Mouse (Mus musculus): ENCODE measurements around the gene Cdca3.
"Not testable (repeated sequence)": the region's sequence is repeated elsewhere in the genome, so short reads cannot be mapped to it uniquely, and the experiment has no call there.

Gene Cdca3

DNA sequence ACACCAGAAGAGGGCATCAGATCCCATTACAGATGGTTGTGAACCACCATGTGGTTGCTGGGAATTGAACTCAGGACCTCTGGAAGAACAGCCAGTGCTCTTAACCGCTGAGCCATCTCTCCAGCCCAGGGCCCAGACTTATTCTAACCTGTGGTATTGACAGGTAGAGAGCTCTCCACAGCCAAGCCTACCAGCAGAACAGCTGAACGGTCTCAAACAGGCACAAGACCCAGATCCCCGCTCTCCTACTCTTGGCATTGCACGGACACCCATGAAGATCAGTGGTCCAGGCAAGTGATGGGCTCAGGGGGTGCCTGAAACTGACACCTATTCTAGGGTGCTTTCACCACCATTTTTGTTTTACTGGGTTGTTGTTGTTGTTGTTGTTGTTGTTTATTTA is 1.9 kb downstream of the Cdca3 start:
- in situ Hi-C loops (cut with MboI; ENCODE audit: unreplicated experiment in 2 of 2) = not testable (repeated sequence)

GRCm38 (mm10) chr6:124831649-124832048 is 2.3 kb downstream of the Cdca3 start:
- in situ Hi-C loops (cut with MboI; ENCODE audit: unreplicated experiment in 2 of 2) = no loop called here

DNA sequence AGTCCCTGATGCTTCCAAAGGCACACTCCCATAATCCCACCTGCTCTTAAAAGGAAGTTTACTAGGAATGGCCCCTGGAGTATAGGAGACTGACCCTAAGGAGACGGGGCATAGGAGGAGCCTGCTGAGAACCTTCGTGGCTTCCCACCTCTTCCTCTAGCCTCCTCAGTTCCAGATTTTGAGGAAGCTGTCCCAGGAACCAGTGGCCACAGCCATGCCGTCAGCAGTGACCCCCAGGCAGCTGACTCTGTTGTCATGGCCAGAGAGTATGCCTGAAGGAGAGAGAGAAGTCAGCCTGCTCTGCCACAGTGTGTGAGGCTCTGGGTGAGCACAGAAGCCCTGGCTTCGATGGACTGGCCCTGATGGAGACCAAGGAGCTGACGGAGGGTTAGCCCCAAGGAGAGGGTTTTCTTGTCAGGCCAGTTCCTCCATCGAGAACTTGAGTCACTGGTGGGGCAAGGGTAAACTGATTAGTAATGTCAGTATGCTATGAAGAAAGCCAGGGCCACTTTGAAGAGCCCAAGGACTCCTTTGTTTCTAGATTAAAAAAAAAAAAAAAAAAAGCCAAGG is 5.2 kb downstream of the Cdca3 start:
- in situ Hi-C loops (cut with MboI; ENCODE audit: unreplicated experiment in 2 of 2) = no loop called here

GRCm38 (mm10) chr6:124835531-124835930 is 6.2 kb downstream of the Cdca3 start:
- in situ Hi-C loops (cut with MboI; ENCODE audit: unreplicated experiment in 2 of 2) = no loop called here

- in situ Hi-C loops (cut with MboI; ENCODE audit: unreplicated experiment in 2 of 2) = no loop called here
Observed at GRCm38 (mm10) chr6:124836411-124836810, 7.1 kb downstream of the Cdca3 start.

DNA sequence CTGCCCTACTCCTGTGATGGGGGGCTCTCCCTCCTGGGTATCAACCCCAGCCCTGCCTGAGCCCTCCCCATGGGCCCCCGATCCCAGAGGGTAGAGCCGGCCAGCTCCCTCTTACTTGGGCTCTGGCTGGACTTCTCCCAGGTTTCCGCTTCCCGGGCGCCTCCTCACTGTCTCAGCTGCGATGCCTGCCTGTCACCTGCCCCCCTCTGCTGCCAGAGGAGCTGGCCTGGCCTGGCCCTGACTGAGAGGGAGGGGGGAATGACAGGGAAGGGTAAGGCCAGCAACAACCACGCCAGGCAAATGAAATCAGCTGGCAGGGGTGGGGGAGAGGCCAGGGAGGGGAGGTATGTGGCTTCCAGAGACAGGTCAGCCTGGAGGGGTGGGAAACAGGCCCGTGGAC is 10.5 kb downstream of the Cdca3 start:
- in situ Hi-C loops (cut with MboI; ENCODE audit: unreplicated experiment in 2 of 2) = no loop called here

DNA sequence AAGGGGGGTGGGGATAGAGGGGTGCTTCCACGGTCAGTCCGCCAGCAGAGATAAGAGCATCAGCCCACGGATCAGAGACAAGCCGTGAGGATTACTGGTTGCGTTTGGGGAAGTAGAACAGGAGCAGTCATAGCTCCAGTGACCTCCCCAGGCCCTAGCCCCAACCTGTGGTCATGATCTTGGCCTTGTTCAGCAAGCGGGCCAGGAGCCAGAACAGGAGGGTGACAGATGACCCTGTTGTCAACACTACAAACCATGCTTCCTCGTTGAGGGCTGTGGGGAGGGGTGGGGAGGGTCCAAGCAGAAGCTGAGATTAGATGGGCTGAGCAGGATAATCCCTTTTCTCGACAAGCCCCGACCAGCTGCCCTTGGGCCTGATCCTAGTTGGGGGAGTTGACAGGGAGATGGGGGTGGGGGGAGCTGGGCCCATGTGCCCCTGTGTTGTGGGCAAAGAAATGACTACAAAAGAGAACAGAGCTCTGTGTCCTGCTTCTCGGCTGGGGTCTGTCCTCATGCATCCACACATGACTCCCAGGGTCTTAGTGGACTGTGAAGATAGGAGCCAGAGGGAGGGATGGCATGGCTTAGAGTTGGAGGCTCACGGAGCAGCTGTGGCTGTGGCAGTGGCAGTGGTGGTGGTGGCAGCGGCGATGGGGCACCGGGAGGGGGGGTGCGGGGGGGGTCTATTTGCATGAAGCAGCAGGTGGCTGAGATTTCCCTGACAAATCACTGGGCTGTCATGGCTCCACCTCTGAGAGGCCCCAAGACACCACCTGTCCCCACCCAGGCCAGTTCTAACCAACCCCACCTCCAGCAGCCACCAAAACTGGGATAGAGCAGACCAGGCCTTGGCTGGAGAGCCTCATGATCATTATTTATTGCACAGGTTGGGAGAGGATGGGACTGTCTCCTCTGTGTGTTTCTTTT is 11.2 kb downstream of the Cdca3 start, which contains the start of gene Gnb3:
Gene Gnb3 (minus strand): TSS at position 35 of the 927 bp plus-strand sequence.
- in situ Hi-C loops (cut with MboI; ENCODE audit: unreplicated experiment in 2 of 2) = no loop called here

DNA sequence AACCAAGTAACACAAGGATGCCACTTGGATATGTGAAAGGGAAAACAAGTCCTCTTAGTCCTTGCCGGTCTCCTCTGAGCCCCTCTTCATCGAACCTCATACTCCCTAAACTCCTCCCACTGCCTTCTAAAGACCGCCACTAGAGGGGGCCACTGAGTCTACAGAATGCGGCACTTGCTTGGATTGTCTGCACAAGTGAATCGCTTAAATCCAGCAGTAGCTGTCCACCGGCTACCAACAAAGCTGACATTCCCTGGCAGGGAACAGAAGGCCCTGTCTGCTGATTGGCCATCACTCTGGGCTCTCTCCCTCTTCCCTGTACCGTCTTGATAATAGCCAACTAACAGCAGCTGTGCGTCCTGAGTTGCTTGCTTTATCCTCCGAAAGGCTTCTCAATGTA is 18.0 kb downstream of the Cdca3 start:
- in situ Hi-C loops (cut with MboI; ENCODE audit: unreplicated experiment in 2 of 2) = no loop called here

DNA sequence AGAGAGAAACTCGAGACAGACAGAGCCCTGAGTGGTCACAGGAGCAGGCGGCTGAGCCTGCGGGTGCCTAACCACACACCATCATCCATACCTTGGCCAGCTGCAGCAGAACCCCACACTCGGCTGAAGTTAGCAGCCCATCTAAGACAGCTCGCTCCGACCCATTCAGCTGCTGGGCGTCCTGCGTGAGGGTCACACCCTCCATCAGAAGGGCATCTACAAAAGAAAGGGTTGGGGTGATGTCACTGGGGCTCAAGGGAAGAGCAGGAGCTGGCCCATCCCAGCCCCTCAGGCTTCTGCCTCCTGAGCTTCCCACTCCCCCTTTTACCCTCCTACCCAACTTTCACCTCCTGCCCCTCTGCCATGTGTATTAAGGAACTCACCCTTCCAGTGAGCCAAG is 21.2 kb downstream of the Cdca3 start:
- in situ Hi-C loops (cut with MboI; ENCODE audit: unreplicated experiment in 2 of 2) = loop anchor here in 1 of 2 experiments (10.0 to 25.0 kb wide), 2 partner anchors 114 to 762 kb away; partner anchors contain the start of gene Cops7a

DNA sequence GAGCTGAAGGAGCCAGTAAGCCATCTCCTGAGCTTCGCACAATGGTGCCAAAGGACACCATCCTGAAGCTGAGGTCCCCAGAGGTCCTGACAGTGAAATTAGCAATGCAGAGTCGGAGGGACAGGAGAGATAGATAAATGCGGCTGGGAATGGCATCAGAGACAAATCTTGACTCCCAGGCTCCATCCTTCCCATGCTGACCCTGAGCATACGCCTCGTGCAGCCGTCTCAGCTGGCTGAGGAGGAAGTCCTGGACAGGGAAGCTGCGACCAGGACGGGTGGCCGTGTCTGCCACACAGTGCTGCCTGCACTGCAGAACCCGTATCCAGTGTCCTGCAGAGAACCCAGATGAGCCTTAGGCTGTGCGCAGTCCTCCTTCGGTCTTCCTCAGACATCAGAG is 25.3 kb downstream of the Cdca3 start:
- in situ Hi-C loops (cut with MboI; ENCODE audit: unreplicated experiment in 2 of 2) = loop anchor here in 1 of 2 experiments (10.0 to 25.0 kb wide), 2 partner anchors 110 to 758 kb away; partner anchors contain the start of gene Cops7a

- in situ Hi-C loops (cut with MboI; ENCODE audit: unreplicated experiment in 2 of 2) = loop anchor here in 1 of 2 experiments (10.0 to 25.0 kb wide), 2 partner anchors 108 to 756 kb away; partner anchors contain the start of gene Cops7a
Observed at GRCm38 (mm10) chr6:124856321-124856720, 27.0 kb downstream of the Cdca3 start.

- in situ Hi-C loops (cut with MboI; ENCODE audit: unreplicated experiment in 2 of 2) = loop anchor here in 1 of 2 experiments (10.0 to 25.0 kb wide), 2 partner anchors 108 to 755 kb away; partner anchors contain the start of gene Cops7a
Observed at GRCm38 (mm10) chr6:124856916-124857839, 27.8 kb downstream of the Cdca3 start, which contains the start of gene P3h3. Gene P3h3 (minus strand): TSS chr6:124857752.

GRCm38 (mm10) chr6:124857840-124858530 is 28.6 kb downstream of the Cdca3 start:
- in situ Hi-C loops (cut with MboI; ENCODE audit: unreplicated experiment in 2 of 2) = loop anchor here in 1 of 2 experiments (10.0 to 25.0 kb wide), 2 partner anchors 107 to 754 kb away; partner anchors contain the start of gene Cops7a

GRCm38 (mm10) chr6:124858561-124859318 is 29.4 kb downstream of the Cdca3 start:
- in situ Hi-C loops (cut with MboI; ENCODE audit: unreplicated experiment in 2 of 2) = loop anchor here in 1 of 2 experiments (10.0 to 25.0 kb wide), 2 partner anchors 106 to 754 kb away; partner anchors contain the start of gene Cops7a

- in situ Hi-C loops (cut with MboI; ENCODE audit: unreplicated experiment in 2 of 2) = loop anchor here in 1 of 2 experiments (10.0 to 25.0 kb wide), 2 partner anchors 105 to 753 kb away; partner anchors contain the start of gene Cops7a
Observed at GRCm38 (mm10) chr6:124859725-124860124, 30.4 kb downstream of the Cdca3 start.

GRCm38 (mm10) chr6:124860511-124860910 is 31.2 kb downstream of the Cdca3 start:
- in situ Hi-C loops (cut with MboI; ENCODE audit: unreplicated experiment in 2 of 2) = loop anchor here in 1 of 2 experiments (25.0 kb wide), 1 partner anchor 752 kb away; no protein-coding TSS in a partner anchor

GRCm38 (mm10) chr6:124861266-124861665 is 31.9 kb downstream of the Cdca3 start:
- in situ Hi-C loops (cut with MboI; ENCODE audit: unreplicated experiment in 2 of 2) = loop anchor here in 1 of 2 experiments (25.0 kb wide), 1 partner anchor 751 kb away; no protein-coding TSS in a partner anchor

- in situ Hi-C loops (cut with MboI; ENCODE audit: unreplicated experiment in 2 of 2) = loop anchor here in 1 of 2 experiments (25.0 kb wide), 1 partner anchor 750 kb away; no protein-coding TSS in a partner anchor
Observed at GRCm38 (mm10) chr6:124861802-124862201, 32.5 kb downstream of the Cdca3 start.

All from v-Abl transformed pro-B cells (cell line).